Mouse (Mus musculus): ENCODE data around the gene Impdh1. TPM values are rescaled to one million over a fixed set of nuclear protein-coding genes. Genes with fewer than 3 reads are reported as not detected.
A peak's percentile ranks its signal among the peaks of the same experiment; 100 is the strongest.

Gene Impdh1
- polyA plus RNA-seq, 1 experiment from 2014 or later: 41.7 TPM

GRCm38 (mm10) chr6:29178888-29179658, 37.1 kb downstream of the Impdh1 start, which contains the start of gene Prrt4:
Gene Prrt4 (minus strand): TSS chr6:29179584.
- Histone ChIP-seq H3K27ac (ENCODE audit: low read depth, low read length) (0 out of 2 replicates have a peak within 1 kb of the TSS, but pooled peaks have one; percentile 37), H3K4me3 (ENCODE audit: low read length) (peak within 1 kb of the TSS; percentile 61), H3K4me1 (ENCODE audit: control insufficient read depth, insufficient read depth, low read length) (0 out of 2 replicates have a peak, but pooled peaks cover 4% of the 10 kb centered on the region), H3K36me3 (ENCODE audit: control insufficient read depth, insufficient read depth, low read length) (no peaks in the 10 kb centered on the region), H3K27me3 (ENCODE audit: control insufficient read depth, insufficient read depth, low read length) (peaks cover 20% of the 10 kb centered on the region; the same call in 1 of the 2 replicates), H3K9ac (ENCODE audit: low read depth, low read length) (peak within 1 kb of the TSS; percentile 71), H3K4me2 (replicated peaks; ENCODE audit: low read depth, low read length) (peak within 1 kb of the TSS; percentile 97), H3K9me3 (ENCODE audit: control insufficient read depth, low read length) (no peaks in the 10 kb centered on the region)
- 1% methylated on average over 73 of the region's 79 CpGs for WGBS
- ATAC-seq (ENCODE audit: low FRiP score, low TSS enrichment): peak; percentile 63

- Histone ChIP-seq H3K27ac (ENCODE audit: low read depth, low read length) (no peak overlapping the region), H3K4me3 (ENCODE audit: low read length) (peak overlapping the region; percentile 61), H3K4me1 (ENCODE audit: control insufficient read depth, insufficient read depth, low read length) (0 out of 2 replicates have a peak, but pooled peaks cover 4% of the 10 kb centered on the region), H3K4me2 (replicated peaks; ENCODE audit: low read depth, low read length) (peak overlapping the region; percentile 97), H3K9ac (ENCODE audit: low read depth, low read length) (peak overlapping the region; percentile 71; the same call in 1 of the 2 replicates), H3K36me3 (ENCODE audit: control insufficient read depth, insufficient read depth, low read length) (no peaks in the 10 kb centered on the region), H3K27me3 (ENCODE audit: control insufficient read depth, insufficient read depth, low read length) (peaks cover 29% of the 10 kb centered on the region), H3K9me3 (ENCODE audit: control insufficient read depth, low read length) (no peaks in the 10 kb centered on the region)
- ATAC-seq (ENCODE audit: low FRiP score, low TSS enrichment): peak; percentile 44
- 14% methylated on average over 16 of the region's 17 CpGs for WGBS
Measured at GRCm38 (mm10) chr6:29177901-29178879, 38.0 kb downstream of the Impdh1 start.

- Histone ChIP-seq H3K36me3 (ENCODE audit: control insufficient read depth, insufficient read depth, low read length) (no peaks in the 10 kb centered on the region), H3K4me1 (ENCODE audit: control insufficient read depth, insufficient read depth, low read length) (peaks cover 9% of the 10 kb centered on the region; the same call in 1 of the 2 replicates), H3K4me3 (ENCODE audit: low read length) (no peak overlapping the region), H3K9ac (ENCODE audit: low read depth, low read length) (no peak overlapping the region), H3K9me3 (ENCODE audit: control insufficient read depth, low read length) (no peaks in the 10 kb centered on the region), H3K27me3 (ENCODE audit: control insufficient read depth, insufficient read depth, low read length) (peaks cover 44% of the 10 kb centered on the region), H3K27ac (ENCODE audit: low read depth, low read length) (no peak overlapping the region), H3K4me2 (replicated peaks; ENCODE audit: low read depth, low read length) (no peak overlapping the region)
- no peak for ATAC-seq (ENCODE audit: low FRiP score, low TSS enrichment)
- 89% methylated on average over 3 of the region's 3 CpGs for WGBS
Measured at GRCm38 (mm10) chr6:29175113-29175512, 41.1 kb downstream of the Impdh1 start.

GRCm38 (mm10) chr6:29174368-29174767, 41.8 kb downstream of the Impdh1 start:
- no peak overlapping the region for H3K4me3 ChIP-seq (ENCODE audit: low read length)
- H3K27me3 ChIP-seq (ENCODE audit: control insufficient read depth, insufficient read depth, low read length): peaks cover 48% of the 10 kb centered on the region
- no peak overlapping the region for H3K27ac ChIP-seq (ENCODE audit: low read depth, low read length)
- 11% methylated on average over 7 of the region's 7 CpGs for WGBS
- H3K4me2 ChIP-seq (replicated peaks; ENCODE audit: low read depth, low read length): no peak overlapping the region
- no peaks in the 10 kb centered on the region for H3K9me3 ChIP-seq (ENCODE audit: control insufficient read depth, low read length)
- ATAC-seq (ENCODE audit: low FRiP score, low TSS enrichment): no peak
- H3K9ac ChIP-seq (ENCODE audit: low read depth, low read length): no peak overlapping the region
- no peaks in the 10 kb centered on the region for H3K36me3 ChIP-seq (ENCODE audit: control insufficient read depth, insufficient read depth, low read length)
- H3K4me1 ChIP-seq (ENCODE audit: control insufficient read depth, insufficient read depth, low read length): peaks cover 14% of the 10 kb centered on the region; the same call in 1 of the 2 replicates

- Histone ChIP-seq H3K27ac (ENCODE audit: low read depth, low read length) (no peak overlapping the region), H3K4me3 (ENCODE audit: low read length) (peak overlapping the region; percentile 50), H3K9ac (ENCODE audit: low read depth, low read length) (peak overlapping the region; percentile 65), H3K4me1 (ENCODE audit: control insufficient read depth, insufficient read depth, low read length) (peaks cover 9% of the 10 kb centered on the region; the same call in 1 of the 2 replicates), H3K27me3 (ENCODE audit: control insufficient read depth, insufficient read depth, low read length) (peaks cover 60% of the 10 kb centered on the region), H3K36me3 (ENCODE audit: control insufficient read depth, insufficient read depth, low read length) (no peaks in the 10 kb centered on the region), H3K9me3 (ENCODE audit: control insufficient read depth, low read length) (no peaks in the 10 kb centered on the region), H3K4me2 (replicated peaks; ENCODE audit: low read depth, low read length) (peak overlapping the region; percentile 99)
- WGBS: under 1% methylated on average over 40 of the region's 40 CpGs
- ATAC-seq (ENCODE audit: low FRiP score, low TSS enrichment): peak; percentile 86
Measured at GRCm38 (mm10) chr6:29170952-29171388, 45.2 kb downstream of the Impdh1 start.

- Histone ChIP-seq H3K36me3 (ENCODE audit: control insufficient read depth, insufficient read depth, low read length) (no peaks in the 10 kb centered on the region), H3K4me1 (ENCODE audit: control insufficient read depth, insufficient read depth, low read length) (peaks cover 9% of the 10 kb centered on the region; the same call in 1 of the 2 replicates), H3K27ac (ENCODE audit: low read depth, low read length) (no peak overlapping the region), H3K9me3 (ENCODE audit: control insufficient read depth, low read length) (no peaks in the 10 kb centered on the region), H3K9ac (ENCODE audit: low read depth, low read length) (peak overlapping the region; percentile 65), H3K4me2 (replicated peaks; ENCODE audit: low read depth, low read length) (peak overlapping the region; percentile 99), H3K4me3 (ENCODE audit: low read length) (peak overlapping the region; percentile 50), H3K27me3 (ENCODE audit: control insufficient read depth, insufficient read depth, low read length) (peaks cover 57% of the 10 kb centered on the region)
- WGBS: under 1% methylated on average over 63 of the region's 63 CpGs
- peak; percentile 64 for ATAC-seq (ENCODE audit: low FRiP score, low TSS enrichment)
Measured at GRCm38 (mm10) chr6:29170063-29170921, 45.9 kb downstream of the Impdh1 start.

GRCm38 (mm10) chr6:29169675-29170062, 46.5 kb downstream of the Impdh1 start:
- Histone ChIP-seq H3K27ac (ENCODE audit: low read depth, low read length) (no peak overlapping the region), H3K4me1 (ENCODE audit: control insufficient read depth, insufficient read depth, low read length) (peaks cover 9% of the 10 kb centered on the region; the same call in 1 of the 2 replicates), H3K4me2 (replicated peaks; ENCODE audit: low read depth, low read length) (peak overlapping the region; percentile 99), H3K27me3 (ENCODE audit: control insufficient read depth, insufficient read depth, low read length) (peaks cover 54% of the 10 kb centered on the region), H3K9ac (ENCODE audit: low read depth, low read length) (peak overlapping the region; percentile 65; the same call in 1 of the 2 replicates), H3K9me3 (ENCODE audit: control insufficient read depth, low read length) (no peaks in the 10 kb centered on the region), H3K4me3 (ENCODE audit: low read length) (peak overlapping the region; percentile 50; the same call in 1 of the 2 replicates), H3K36me3 (ENCODE audit: control insufficient read depth, insufficient read depth, low read length) (no peaks in the 10 kb centered on the region)
- no peak for ATAC-seq (ENCODE audit: low FRiP score, low TSS enrichment)
- WGBS: 1% methylated on average over 12 of the region's 12 CpGs

GRCm38 (mm10) chr6:29168871-29169270, 47.3 kb downstream of the Impdh1 start:
- WGBS: 50% methylated on average over 2 of the region's 2 CpGs

More at GRCm38 (mm10) chr6:29168871-29169270, 47.3 kb downstream of the Impdh1 start:
- H3K36me3 ChIP-seq (ENCODE audit: control insufficient read depth, insufficient read depth, low read length): no peaks in the 10 kb centered on the region
- H3K27me3 ChIP-seq (ENCODE audit: control insufficient read depth, insufficient read depth, low read length): peaks cover 50% of the 10 kb centered on the region
- H3K9me3 ChIP-seq (ENCODE audit: control insufficient read depth, low read length): no peaks in the 10 kb centered on the region
- H3K4me3 ChIP-seq (ENCODE audit: low read length): no peak overlapping the region
- H3K27ac ChIP-seq (ENCODE audit: low read depth, low read length): no peak overlapping the region
- no peak for ATAC-seq (ENCODE audit: low FRiP score, low TSS enrichment)
- no peak overlapping the region for H3K4me2 ChIP-seq (replicated peaks; ENCODE audit: low read depth, low read length)
- H3K4me1 ChIP-seq (ENCODE audit: control insufficient read depth, insufficient read depth, low read length): peaks cover 10% of the 10 kb centered on the region
- H3K9ac ChIP-seq (ENCODE audit: low read depth, low read length): no peak overlapping the region
